Mouse (Mus musculus): ENCODE measurements around the gene Eif2b2. TPM values are rescaled to one million over a fixed set of nuclear protein-coding genes. Genes with fewer than 3 reads are reported as not detected.

Eif2b2 gene
- polyA plus RNA-seq, 1 experiment from 2014 or later: 72.9 TPM

DNA sequence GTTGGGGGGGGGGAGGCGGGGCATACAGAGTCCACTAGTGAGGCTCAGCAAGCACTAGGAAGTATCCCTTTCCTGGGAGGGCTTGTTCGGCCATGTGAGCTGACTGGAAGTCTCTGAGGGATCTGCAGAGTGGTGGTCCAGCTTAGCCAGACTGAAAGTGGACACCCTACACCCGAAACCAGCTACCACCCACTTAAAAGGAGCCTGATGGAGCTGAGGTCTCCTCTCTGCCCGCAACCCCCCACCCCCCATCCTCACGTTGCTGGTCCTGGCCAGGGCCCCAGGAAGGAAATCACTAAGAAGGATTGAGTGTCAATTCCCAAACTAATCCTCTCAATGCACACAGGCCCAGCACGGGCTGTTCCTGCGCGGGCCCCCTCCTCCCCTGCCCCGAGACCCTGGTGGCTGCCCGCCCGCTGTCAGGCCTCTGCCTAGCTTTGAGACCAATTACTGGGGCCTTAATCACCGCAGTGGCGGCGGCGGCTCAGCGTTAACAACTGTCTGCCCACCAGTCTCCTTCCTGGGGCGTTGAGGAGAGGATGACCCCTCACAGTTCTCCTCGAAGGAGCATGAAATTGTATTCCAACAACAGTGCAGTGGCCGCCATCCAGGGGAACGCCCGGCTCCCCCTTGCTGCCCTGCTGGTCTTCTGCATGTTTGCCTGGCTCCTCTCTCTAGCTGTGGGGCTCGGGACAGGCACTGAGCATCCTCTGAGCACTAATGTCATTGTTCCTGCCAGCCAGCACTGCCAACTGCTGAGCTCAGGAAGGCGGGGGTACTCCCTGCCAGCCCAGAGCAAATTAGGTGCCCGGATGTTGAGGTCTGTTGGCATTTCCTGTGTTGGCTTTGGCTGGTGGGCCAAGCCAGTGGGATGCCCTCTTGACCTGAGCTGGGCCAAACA lies 18.1 kb upstream of the Eif2b2 start:
- 31% methylated on average over 23 of the region's 24 CpGs for WGBS

DNA sequence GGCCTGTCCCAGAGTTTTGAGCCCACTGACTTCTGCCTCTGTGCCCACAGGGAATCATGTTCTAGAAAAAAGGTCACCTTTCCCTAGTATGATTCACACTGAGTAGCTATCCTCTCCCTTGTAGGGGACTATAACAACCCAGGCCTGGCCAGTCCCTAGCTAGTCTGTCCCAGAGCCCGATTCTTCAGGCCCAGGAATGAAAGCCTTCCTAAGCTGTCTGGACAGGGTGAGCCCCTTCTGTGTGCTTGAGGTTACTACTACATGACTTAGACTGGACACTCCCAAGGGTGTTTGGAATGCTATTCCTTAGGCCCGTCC lies 17.5 kb upstream of the Eif2b2 start:
- H3K4me3 ChIP-seq (replicated peaks; ENCODE audit: low read length): no peak overlapping the region
- H3K4me1 ChIP-seq (ENCODE audit: control insufficient read depth, insufficient read depth, low read length): peaks cover 22% of the 10 kb centered on the region
- no peak for ATAC-seq (ENCODE audit: insufficient read depth, low FRiP score)
- no peaks in the 10 kb centered on the region for H3K9me3 ChIP-seq (replicated peaks; ENCODE audit: control insufficient read depth, low read length)
- H3K27me3 ChIP-seq (ENCODE audit: control insufficient read depth, insufficient read depth, low read length): no peaks in the 10 kb centered on the region
- 88% methylated on average over 2 of the region's 2 CpGs for WGBS
- H3K36me3 ChIP-seq (ENCODE audit: control insufficient read depth, insufficient read depth, low read length): no peaks in the 10 kb centered on the region
- H3K27ac ChIP-seq (ENCODE audit: low read length): no peak overlapping the region
- no peak overlapping the region for H3K4me2 ChIP-seq (ENCODE audit: low read depth, low read length)
- H3K9ac ChIP-seq (ENCODE audit: low read length): no peak overlapping the region

More for the DNA sequence above, 18.1 kb upstream of the Eif2b2 start:
- H3K9me3 ChIP-seq (replicated peaks; ENCODE audit: control insufficient read depth, low read length): no peaks in the 10 kb centered on the region
- H3K9ac ChIP-seq (ENCODE audit: low read length): peak overlapping the region; percentile 49
- no peaks in the 10 kb centered on the region for H3K27me3 ChIP-seq (ENCODE audit: control insufficient read depth, insufficient read depth, low read length)
- peak overlapping the region; percentile 44 for H3K27ac ChIP-seq (ENCODE audit: low read length)
- ATAC-seq (ENCODE audit: insufficient read depth, low FRiP score): peak; percentile 19; the same call in 1 of the 2 replicates
- no peak overlapping the region for H3K4me3 ChIP-seq (replicated peaks; ENCODE audit: low read length)
- 0 out of 2 replicates have a peak overlapping the region, but pooled peaks have one; percentile 0 for H3K4me2 ChIP-seq (ENCODE audit: low read depth, low read length)
- peaks cover 25% of the 10 kb centered on the region for H3K4me1 ChIP-seq (ENCODE audit: control insufficient read depth, insufficient read depth, low read length)
- H3K36me3 ChIP-seq (ENCODE audit: control insufficient read depth, insufficient read depth, low read length): no peaks in the 10 kb centered on the region

DNA sequence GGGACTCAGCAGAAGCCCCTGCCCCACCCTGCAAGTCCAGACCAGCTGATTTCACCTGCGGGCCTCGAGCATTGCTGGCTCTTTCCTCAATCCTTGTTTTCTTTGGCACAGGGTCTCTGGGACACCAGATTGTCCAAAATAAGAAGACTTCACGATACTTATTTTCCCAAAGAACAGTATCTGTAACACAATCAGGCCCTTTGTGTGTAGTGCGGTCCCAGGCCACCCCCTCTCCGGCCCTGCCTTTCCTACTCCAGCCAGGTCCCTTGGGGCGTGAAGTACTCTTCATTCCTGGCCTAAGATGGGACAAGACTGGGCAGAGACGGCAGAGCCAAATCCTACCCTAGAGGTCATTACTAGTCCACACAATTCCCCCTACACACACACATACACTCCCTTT lies 17.1 kb upstream of the Eif2b2 start:
- Histone ChIP-seq H3K4me2 (ENCODE audit: low read depth, low read length) (no peak overlapping the region), H3K9me3 (replicated peaks; ENCODE audit: control insufficient read depth, low read length) (no peaks in the 10 kb centered on the region), H3K4me3 (replicated peaks; ENCODE audit: low read length) (no peak overlapping the region), H3K27me3 (ENCODE audit: control insufficient read depth, insufficient read depth, low read length) (no peaks in the 10 kb centered on the region), H3K4me1 (ENCODE audit: control insufficient read depth, insufficient read depth, low read length) (peaks cover 22% of the 10 kb centered on the region), H3K36me3 (ENCODE audit: control insufficient read depth, insufficient read depth, low read length) (no peaks in the 10 kb centered on the region), H3K9ac (ENCODE audit: low read length) (no peak overlapping the region), H3K27ac (ENCODE audit: low read length) (no peak overlapping the region)
- no peak for ATAC-seq (ENCODE audit: insufficient read depth, low FRiP score)
- 84% methylated on average over 7 of the region's 7 CpGs for WGBS

DNA sequence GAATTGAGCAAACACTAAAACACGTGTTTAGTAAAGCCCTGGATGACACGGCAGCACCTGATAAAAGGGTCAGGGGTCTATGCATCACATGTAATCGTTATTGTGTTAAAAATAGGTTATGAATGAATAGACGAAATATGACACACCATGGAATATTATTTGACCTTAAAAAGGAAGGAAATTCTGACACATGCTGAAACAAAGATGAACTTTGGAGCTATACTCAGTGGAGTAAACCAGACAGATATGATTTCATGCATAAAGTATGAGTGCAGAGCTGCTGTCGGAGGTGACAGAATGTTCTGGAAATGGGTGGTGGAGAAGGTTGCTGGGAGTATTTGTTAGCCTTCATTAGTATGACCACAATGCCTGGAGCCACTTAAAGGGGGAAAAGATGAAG lies 15.6 kb upstream of the Eif2b2 start:
- Histone ChIP-seq H3K27me3 (ENCODE audit: control insufficient read depth, insufficient read depth, low read length) (no peaks in the 10 kb centered on the region), H3K9ac (ENCODE audit: low read length) (no peak overlapping the region), H3K9me3 (replicated peaks; ENCODE audit: control insufficient read depth, low read length) (no peaks in the 10 kb centered on the region), H3K4me2 (ENCODE audit: low read depth, low read length) (no peak overlapping the region), H3K4me1 (ENCODE audit: control insufficient read depth, insufficient read depth, low read length) (peaks cover 12% of the 10 kb centered on the region), H3K36me3 (ENCODE audit: control insufficient read depth, insufficient read depth, low read length) (no peaks in the 10 kb centered on the region), H3K27ac (ENCODE audit: low read length) (no peak overlapping the region), H3K4me3 (replicated peaks; ENCODE audit: low read length) (no peak overlapping the region)
- ATAC-seq (ENCODE audit: insufficient read depth, low FRiP score): no peak
- WGBS: 59% methylated on average over 5 of the region's 5 CpGs

DNA sequence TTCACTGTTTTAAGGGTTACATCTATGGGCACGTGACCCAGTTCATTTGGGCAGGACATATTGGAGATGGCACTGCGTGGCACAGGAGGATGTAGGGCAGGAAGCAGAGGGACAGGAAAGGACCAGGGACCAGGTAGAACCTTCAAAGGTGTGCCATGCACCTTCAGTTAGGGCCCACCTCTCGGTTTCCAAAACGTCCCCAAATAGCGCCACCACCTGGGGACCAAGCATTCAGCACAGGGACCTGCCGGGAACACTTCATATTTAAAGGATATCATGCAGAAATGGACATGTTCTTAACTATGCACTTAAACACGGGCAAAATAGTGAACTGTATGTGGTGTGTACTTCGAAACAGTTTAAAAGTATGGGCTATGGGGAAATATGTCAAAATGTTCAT lies 15.2 kb upstream of the Eif2b2 start:
- H3K4me2 ChIP-seq (ENCODE audit: low read depth, low read length): no peak overlapping the region
- ATAC-seq (ENCODE audit: insufficient read depth, low FRiP score): no peak

DNA sequence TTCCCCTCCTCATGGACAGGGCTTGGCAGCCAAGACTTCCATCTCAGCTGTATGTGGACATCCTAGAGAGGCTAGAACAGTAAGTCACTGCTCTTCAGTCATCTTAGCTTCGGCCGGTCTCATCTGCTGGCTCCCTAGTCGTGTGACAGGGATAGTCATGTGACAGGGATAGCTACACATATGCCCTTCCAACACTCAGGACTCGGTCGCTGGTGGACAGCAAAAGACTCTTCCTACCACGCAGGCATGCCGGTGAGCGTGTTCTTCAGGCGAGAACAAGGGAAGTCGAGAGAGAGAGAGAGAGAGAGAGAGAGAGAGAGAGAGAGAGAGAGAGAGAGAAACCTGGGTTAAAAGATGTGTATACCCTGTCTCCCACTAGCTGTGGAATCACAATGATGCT lies 13.9 kb upstream of the Eif2b2 start:
- WGBS: 85% methylated on average over 10 of the region's 10 CpGs
- Histone ChIP-seq H3K27ac (ENCODE audit: low read length) (no peak overlapping the region), H3K4me3 (replicated peaks; ENCODE audit: low read length) (no peak overlapping the region), H3K27me3 (ENCODE audit: control insufficient read depth, insufficient read depth, low read length) (no peaks in the 10 kb centered on the region), H3K9me3 (replicated peaks; ENCODE audit: control insufficient read depth, low read length) (no peaks in the 10 kb centered on the region), H3K4me1 (ENCODE audit: control insufficient read depth, insufficient read depth, low read length) (peaks cover 12% of the 10 kb centered on the region), H3K36me3 (ENCODE audit: control insufficient read depth, insufficient read depth, low read length) (no peaks in the 10 kb centered on the region), H3K4me2 (ENCODE audit: low read depth, low read length) (no peak overlapping the region), H3K9ac (ENCODE audit: low read length) (no peak overlapping the region)
- ATAC-seq (ENCODE audit: insufficient read depth, low FRiP score): no peak

More for the DNA sequence above, 15.2 kb upstream of the Eif2b2 start:
- Histone ChIP-seq H3K4me1 (ENCODE audit: control insufficient read depth, insufficient read depth, low read length) (peaks cover 12% of the 10 kb centered on the region), H3K27ac (ENCODE audit: low read length) (no peak overlapping the region), H3K9ac (ENCODE audit: low read length) (no peak overlapping the region), H3K4me3 (replicated peaks; ENCODE audit: low read length) (no peak overlapping the region), H3K36me3 (ENCODE audit: control insufficient read depth, insufficient read depth, low read length) (no peaks in the 10 kb centered on the region), H3K27me3 (ENCODE audit: control insufficient read depth, insufficient read depth, low read length) (no peaks in the 10 kb centered on the region), H3K9me3 (replicated peaks; ENCODE audit: control insufficient read depth, low read length) (no peaks in the 10 kb centered on the region)
- WGBS: 50% methylated on average over 8 of the region's 8 CpGs

DNA sequence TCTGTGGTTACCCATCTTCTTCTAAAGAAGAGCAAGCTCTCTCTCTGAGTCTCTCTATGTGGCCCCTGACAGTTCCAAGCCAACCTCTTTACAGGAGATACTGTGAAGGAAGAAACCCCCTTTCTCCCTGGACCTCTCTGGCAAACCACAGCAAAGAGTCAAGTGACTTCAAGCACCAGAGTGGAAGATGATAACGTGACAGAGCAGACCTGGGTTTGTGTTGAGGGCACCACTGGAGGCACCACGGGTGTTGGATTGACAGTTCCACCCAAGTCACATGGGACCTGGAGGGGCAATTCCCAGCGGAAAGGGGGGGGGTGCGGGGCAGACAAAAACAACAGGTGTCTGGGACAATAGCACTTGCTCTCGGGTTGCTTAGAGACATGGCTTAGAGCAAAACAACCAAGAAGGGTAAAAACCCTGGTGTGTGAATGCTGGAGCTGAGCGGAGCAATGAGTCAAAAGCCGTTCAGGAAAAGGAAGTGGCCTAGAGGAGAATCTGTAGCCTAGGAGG lies 10.5 kb upstream of the Eif2b2 start:
- H3K9me3 ChIP-seq (replicated peaks; ENCODE audit: control insufficient read depth, low read length): no peaks in the 10 kb centered on the region
- no peaks in the 10 kb centered on the region for H3K4me1 ChIP-seq (ENCODE audit: control insufficient read depth, insufficient read depth, low read length)
- H3K4me2 ChIP-seq (ENCODE audit: low read depth, low read length): no peak overlapping the region
- 47% methylated on average over 7 of the region's 7 CpGs for WGBS
- no peaks in the 10 kb centered on the region for H3K27me3 ChIP-seq (ENCODE audit: control insufficient read depth, insufficient read depth, low read length)
- H3K9ac ChIP-seq (ENCODE audit: low read length): no peak overlapping the region
- H3K27ac ChIP-seq (ENCODE audit: low read length): no peak overlapping the region
- no peaks in the 10 kb centered on the region for H3K36me3 ChIP-seq (ENCODE audit: control insufficient read depth, insufficient read depth, low read length)
- H3K4me3 ChIP-seq (replicated peaks; ENCODE audit: low read length): no peak overlapping the region
- ATAC-seq (ENCODE audit: insufficient read depth, low FRiP score): no peak

DNA sequence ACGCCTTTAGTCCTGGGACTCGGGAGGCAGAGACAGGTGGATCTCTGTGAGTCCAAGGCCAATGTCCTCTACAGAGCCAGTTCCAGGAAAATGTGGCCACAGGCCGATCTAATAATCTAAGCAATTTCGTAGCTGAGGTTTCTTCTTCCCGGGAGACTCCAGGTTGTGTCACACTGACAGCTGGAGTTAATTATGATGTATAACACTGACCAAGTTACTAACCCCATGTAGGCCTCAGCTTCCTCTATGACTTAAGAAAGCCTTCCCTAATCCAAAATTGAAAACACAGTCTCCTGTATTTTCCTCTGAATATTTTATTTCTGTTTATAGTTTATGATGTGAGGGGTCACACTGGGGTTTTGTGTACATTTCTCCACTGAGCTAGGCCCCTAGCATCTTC lies 4.2 kb upstream of the Eif2b2 start:
- Histone ChIP-seq H3K4me3 (replicated peaks; ENCODE audit: low read length) (no peak overlapping the region), H3K9me3 (replicated peaks; ENCODE audit: control insufficient read depth, low read length) (no peaks in the 10 kb centered on the region), H3K27ac (ENCODE audit: low read length) (no peak overlapping the region), H3K4me2 (ENCODE audit: low read depth, low read length) (no peak overlapping the region), H3K36me3 (ENCODE audit: control insufficient read depth, insufficient read depth, low read length) (no peaks in the 10 kb centered on the region), H3K27me3 (ENCODE audit: control insufficient read depth, insufficient read depth, low read length) (no peaks in the 10 kb centered on the region), H3K4me1 (ENCODE audit: control insufficient read depth, insufficient read depth, low read length) (peaks cover 8% of the 10 kb centered on the region), H3K9ac (ENCODE audit: low read length) (no peak overlapping the region)
- ATAC-seq (ENCODE audit: insufficient read depth, low FRiP score): no peak
- WGBS: 66% methylated on average over 5 of the region's 5 CpGs

DNA sequence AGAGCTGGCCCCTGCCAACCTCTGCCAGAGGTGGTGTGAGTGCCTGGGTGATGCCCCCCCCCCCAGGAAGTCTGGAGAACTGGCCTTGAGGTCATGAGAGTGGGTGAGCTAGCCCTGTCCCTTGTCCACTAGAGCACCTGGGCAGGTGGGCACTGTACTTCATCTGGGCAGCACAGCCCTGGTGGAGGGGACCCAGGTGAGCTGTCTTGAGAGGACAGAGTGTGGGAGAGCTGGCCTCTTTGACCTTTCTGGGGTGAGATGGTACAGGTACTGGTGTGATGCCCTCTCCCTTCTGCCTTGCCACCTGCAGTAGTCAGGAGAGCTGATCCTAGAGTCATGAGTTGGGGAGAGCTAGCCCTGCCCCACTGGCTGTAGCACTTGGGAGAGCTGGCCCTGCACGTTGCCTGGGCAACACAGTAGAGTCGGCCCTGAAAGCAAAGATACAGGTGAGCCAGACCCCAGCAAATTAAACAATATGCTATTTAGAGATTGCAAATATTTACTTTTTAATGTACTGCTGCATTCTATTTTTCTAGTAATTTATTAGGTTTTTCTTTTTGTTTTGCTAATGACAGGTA lies 1.5 kb upstream of the Eif2b2 start:
- H3K9ac ChIP-seq (ENCODE audit: low read length): no peak overlapping the region
- H3K27me3 ChIP-seq (ENCODE audit: control insufficient read depth, insufficient read depth, low read length): no peaks in the 10 kb centered on the region
- H3K9me3 ChIP-seq (replicated peaks; ENCODE audit: control insufficient read depth, low read length): no peaks in the 10 kb centered on the region
- no peak overlapping the region for H3K4me2 ChIP-seq (ENCODE audit: low read depth, low read length)
- H3K4me3 ChIP-seq (replicated peaks; ENCODE audit: low read length): no peak overlapping the region
- H3K27ac ChIP-seq (ENCODE audit: low read length): peak overlapping the region; percentile 15; the same call in 1 of the 2 replicates
- 53% methylated on average over 2 of the region's 2 CpGs for WGBS
- no peaks in the 10 kb centered on the region for H3K36me3 ChIP-seq (ENCODE audit: control insufficient read depth, insufficient read depth, low read length)
- H3K4me1 ChIP-seq (ENCODE audit: control insufficient read depth, insufficient read depth, low read length): peaks cover 15% of the 10 kb centered on the region
- peak; percentile 41; the same call in 1 of the 2 replicates for ATAC-seq (ENCODE audit: insufficient read depth, low FRiP score)

All from stomach, embryonic 16.5 days (tissue).